Mouse (Mus musculus): ENCODE data around the gene Ankrd11. TPM values are rescaled to one million over a fixed set of nuclear protein-coding genes. Genes with fewer than 3 reads are reported as not detected.
"Not testable (repeated sequence)": the region's sequence is repeated elsewhere in the genome, so short reads cannot be mapped to it uniquely, and the experiment has no call there.

Gene Ankrd11
- polyA plus RNA-seq, 1 experiment from 2014 or later = 64.9 TPM

DNA sequence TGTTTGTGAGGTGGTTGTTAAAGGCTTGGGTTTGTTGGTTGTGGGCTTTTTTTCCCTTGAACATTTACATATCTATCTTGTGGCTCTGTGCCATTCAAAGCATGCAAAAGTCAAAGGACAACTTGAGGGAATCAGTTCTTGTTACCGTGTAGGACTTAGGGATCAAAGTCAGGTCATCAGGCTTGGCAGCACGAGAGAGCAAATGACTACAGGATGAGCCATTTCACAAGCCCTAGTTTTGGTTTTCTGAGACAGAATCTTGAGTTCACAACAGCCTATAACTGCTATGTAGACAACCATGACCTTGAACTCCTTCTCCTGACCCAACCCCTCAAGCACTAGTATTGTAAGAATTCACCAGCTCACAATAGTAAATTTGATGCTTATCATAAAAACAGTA is 3.7 kb downstream of the Ankrd11 start:
- no peak for ATAC-seq (ENCODE audit: low FRiP score, low read depth)
- 70% methylated on average over 2 of the region's 2 CpGs for WGBS
- no peaks in the 10 kb centered on the region for H3K27me3 ChIP-seq
- peaks cover 44% of the 10 kb centered on the region for H3K4me1 ChIP-seq
- no peaks in the 10 kb centered on the region for H3K36me3 ChIP-seq
- no peak overlapping the region for H3K4me2 ChIP-seq (replicated peaks)
- H3K9ac ChIP-seq (replicated peaks) = no peak overlapping the region
- no peak overlapping the region for H3K4me3 ChIP-seq
- no peak overlapping the region for H3K27ac ChIP-seq (replicated peaks)
- no peaks in the 10 kb centered on the region for H3K9me3 ChIP-seq

DNA sequence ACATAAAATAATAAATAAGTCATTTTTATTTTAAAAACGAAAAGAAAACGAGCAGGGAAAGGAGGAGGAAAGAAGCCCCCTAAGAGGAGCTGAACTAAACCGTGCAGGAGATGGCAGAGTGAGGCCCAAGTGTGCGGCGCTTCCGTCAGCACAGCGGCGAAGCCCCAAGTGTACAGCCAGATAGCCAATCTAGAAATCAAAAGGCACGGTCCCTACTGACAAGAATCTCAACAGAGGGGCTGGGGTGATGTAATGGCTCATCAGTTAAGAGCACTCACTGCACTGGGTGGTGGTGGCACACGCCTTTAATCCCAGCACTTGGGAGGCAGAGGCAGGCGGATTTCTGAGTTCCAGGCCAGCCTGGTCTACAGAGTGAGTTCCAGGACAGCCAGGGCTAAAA is 4.6 kb downstream of the Ankrd11 start:
- no peak for ATAC-seq (ENCODE audit: low FRiP score, low read depth)
- Histone ChIP-seq H3K36me3 (no peaks in the 10 kb centered on the region), H3K4me3 (no peak overlapping the region), H3K27ac (replicated peaks) (no peak overlapping the region), H3K9me3 (no peaks in the 10 kb centered on the region), H3K4me2 (replicated peaks) (no peak overlapping the region), H3K4me1 (peaks cover 41% of the 10 kb centered on the region), H3K9ac (replicated peaks) (no peak overlapping the region), H3K27me3 (no peaks in the 10 kb centered on the region)
- 84% methylated on average over 11 of the region's 11 CpGs for WGBS

DNA sequence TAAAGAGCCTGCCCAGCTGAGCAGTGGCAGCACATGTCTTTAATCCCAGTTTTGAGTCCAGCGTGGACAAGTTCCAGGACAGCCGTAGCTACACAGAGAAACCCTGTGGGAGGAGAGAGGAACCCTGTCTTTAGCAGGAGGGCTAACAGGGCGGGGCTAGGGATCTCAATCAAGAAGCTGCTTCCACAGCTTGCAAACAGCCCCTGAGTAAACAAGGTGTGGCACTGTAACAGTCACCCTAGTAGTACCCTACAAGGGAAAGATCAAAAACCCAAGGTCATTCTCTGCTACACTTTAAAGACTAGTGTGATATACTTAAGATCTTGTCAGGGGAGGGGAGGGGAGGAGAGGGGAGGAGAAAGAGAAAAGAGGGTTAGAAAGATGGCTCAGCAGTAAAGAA is 5.1 kb downstream of the Ankrd11 start:
- H3K9me3 ChIP-seq = no peaks in the 10 kb centered on the region
- no peaks in the 10 kb centered on the region for H3K27me3 ChIP-seq
- H3K36me3 ChIP-seq = no peaks in the 10 kb centered on the region
- no peak overlapping the region for H3K4me2 ChIP-seq (replicated peaks)
- H3K9ac ChIP-seq (replicated peaks) = no peak overlapping the region
- H3K4me1 ChIP-seq = peaks cover 42% of the 10 kb centered on the region
- 79% methylated on average over 3 of the region's 3 CpGs for WGBS
- no peak for ATAC-seq (ENCODE audit: low FRiP score, low read depth)
- H3K27ac ChIP-seq (replicated peaks) = no peak overlapping the region
- no peak overlapping the region for H3K4me3 ChIP-seq

DNA sequence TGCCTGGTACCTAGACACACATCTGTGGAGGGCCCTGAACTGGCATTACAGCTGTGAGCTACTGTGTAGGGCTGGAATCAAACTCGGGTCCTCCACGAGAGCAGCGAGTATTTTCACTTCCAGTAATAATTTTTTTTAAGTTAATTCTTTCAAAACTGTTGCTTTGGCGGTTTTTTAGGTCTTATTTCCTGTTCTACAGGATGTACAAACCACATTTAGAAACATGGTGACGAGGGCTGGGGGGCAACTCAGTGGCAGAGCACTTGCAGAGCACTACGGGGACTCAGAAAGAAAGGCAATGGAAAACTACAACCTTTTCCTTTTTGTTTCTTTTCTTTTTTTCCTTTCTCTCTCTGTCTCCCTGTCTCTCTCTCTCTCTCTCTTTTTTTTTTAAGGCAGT is 7.9 kb downstream of the Ankrd11 start:
- 92% methylated on average over 6 of the region's 6 CpGs for WGBS
- no peak for ATAC-seq (ENCODE audit: low FRiP score, low read depth)
- Histone ChIP-seq H3K9ac (replicated peaks) (no peak overlapping the region), H3K27ac (replicated peaks) (no peak overlapping the region), H3K9me3 (no peaks in the 10 kb centered on the region), H3K27me3 (no peaks in the 10 kb centered on the region), H3K4me3 (no peak overlapping the region), H3K4me1 (peaks cover 27% of the 10 kb centered on the region), H3K36me3 (no peaks in the 10 kb centered on the region), H3K4me2 (replicated peaks) (no peak overlapping the region)

DNA sequence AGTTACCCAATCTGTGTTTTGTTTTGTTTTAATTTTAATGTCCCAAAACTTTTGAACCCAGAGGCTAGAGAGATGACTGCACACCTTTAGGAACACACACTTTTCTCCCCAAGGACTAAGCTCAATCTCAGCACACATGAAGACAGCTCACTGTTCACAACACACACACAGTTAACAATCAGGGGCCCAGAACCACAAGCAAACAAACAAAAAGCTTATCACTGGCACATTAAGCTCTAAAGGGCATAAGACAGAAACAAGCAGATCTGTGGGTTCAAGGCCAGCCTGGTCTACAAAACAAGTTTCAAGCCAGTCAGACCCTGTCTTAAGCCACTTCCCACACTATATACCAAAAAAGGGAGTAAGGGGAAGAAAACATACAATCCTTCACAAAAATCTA is 8.6 kb downstream of the Ankrd11 start:
- Histone ChIP-seq H3K4me3 (no peak overlapping the region), H3K9ac (replicated peaks) (no peak overlapping the region), H3K9me3 (no peaks in the 10 kb centered on the region), H3K4me1 (peaks cover 21% of the 10 kb centered on the region), H3K4me2 (replicated peaks) (no peak overlapping the region), H3K27ac (replicated peaks) (no peak overlapping the region), H3K36me3 (no peaks in the 10 kb centered on the region), H3K27me3 (no peaks in the 10 kb centered on the region)
- no peak for ATAC-seq (ENCODE audit: low FRiP score, low read depth)

DNA sequence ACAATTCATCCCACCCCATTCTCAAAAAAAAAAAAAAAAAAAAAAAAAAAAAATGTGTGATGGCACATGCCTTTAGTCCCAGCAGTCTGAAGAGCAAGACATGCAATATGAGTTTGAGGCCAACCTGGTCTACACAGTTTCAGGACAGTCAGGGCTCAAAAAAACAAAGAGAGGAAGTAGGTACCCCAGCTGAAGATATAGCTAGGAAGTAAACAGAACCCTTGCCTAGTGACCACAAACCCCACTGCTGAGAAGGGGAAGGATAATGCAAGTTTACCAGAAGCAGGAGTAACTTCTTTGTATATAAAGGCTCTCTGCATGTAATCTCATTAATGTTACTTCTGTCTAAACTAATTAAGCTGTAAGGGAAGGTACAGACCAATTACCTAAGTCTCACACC is 9.3 kb downstream of the Ankrd11 start:
- no peaks in the 10 kb centered on the region for H3K27me3 ChIP-seq

DNA sequence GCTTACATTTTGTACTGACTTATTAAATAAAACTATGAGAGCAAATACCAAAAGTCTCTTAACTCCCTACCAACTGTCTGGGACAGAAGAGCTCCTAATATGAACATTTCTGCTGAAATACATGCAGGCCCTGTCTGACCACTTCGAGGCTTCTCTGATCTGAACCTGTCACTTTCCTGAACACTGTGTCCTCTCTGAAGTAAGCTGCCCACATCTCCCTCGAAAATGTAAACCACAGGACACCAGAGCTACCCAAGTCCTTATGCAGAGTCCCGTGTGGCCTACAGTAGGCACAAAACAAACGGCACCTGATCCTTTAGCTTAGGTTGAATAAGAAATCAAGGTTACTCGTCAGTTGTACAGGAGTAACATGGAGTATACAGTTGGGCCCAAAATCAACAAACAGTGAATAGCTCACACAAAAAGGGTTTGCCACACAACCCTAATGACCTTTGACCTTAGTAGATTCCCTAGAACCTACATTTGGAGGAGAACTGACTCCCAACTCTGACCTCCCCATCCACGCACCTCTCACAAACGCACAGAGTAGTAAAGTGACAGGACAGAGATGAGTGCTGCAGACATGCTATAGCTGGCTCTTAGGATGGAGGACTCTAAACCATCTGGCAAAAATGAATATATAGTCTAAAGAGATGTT is 10.6 kb downstream of the Ankrd11 start:
- Histone ChIP-seq H3K4me3 (no peak overlapping the region), H3K9ac (replicated peaks) (no peak overlapping the region), H3K36me3 (no peaks in the 10 kb centered on the region), H3K4me2 (replicated peaks) (no peak overlapping the region), H3K4me1 (peaks cover 11% of the 10 kb centered on the region), H3K27me3 (no peaks in the 10 kb centered on the region), H3K27ac (replicated peaks) (no peak overlapping the region), H3K9me3 (no peaks in the 10 kb centered on the region)
- 89% methylated on average over 7 of the region's 7 CpGs for WGBS
- ATAC-seq (ENCODE audit: low FRiP score, low read depth) = no peak

More for the DNA sequence above, 9.3 kb downstream of the Ankrd11 start:
- H3K4me2 ChIP-seq (replicated peaks) = no peak overlapping the region
- peaks cover 18% of the 10 kb centered on the region for H3K4me1 ChIP-seq
- no peaks in the 10 kb centered on the region for H3K9me3 ChIP-seq
- no peak overlapping the region for H3K9ac ChIP-seq (replicated peaks)
- no peaks in the 10 kb centered on the region for H3K36me3 ChIP-seq
- ATAC-seq (ENCODE audit: low FRiP score, low read depth) = no peak
- no peak overlapping the region for H3K27ac ChIP-seq (replicated peaks)
- no peak overlapping the region for H3K4me3 ChIP-seq

DNA sequence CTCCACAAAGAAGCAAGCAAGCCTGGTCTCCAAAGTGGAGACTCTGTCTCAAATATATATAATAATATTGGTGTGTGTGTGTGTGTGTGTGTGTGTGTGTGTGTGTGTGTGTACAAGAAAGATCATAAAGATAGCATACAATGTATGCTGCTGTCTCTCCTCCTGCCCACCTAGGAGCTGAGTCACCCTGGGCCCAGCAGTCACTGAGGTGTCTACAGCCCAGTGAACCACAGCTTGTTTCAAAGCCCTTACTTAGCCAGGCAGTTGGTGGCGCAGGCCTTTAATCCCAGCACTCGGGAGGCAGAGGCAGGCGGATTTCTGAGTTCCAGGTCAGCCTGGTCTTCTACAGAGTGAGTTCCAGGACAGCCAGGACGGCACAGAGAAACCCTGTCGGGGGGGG is 12.0 kb downstream of the Ankrd11 start:
- not testable (repeated sequence) for H3K36me3 ChIP-seq; H3K9me3 ChIP-seq; H3K4me2 ChIP-seq (replicated peaks); ATAC-seq (ENCODE audit: low FRiP score, low read depth); H3K9ac ChIP-seq (replicated peaks); H3K4me3 ChIP-seq; H3K27ac ChIP-seq (replicated peaks); H3K27me3 ChIP-seq; H3K4me1 ChIP-seq
- WGBS = 78% methylated on average over 5 of the region's 5 CpGs

DNA sequence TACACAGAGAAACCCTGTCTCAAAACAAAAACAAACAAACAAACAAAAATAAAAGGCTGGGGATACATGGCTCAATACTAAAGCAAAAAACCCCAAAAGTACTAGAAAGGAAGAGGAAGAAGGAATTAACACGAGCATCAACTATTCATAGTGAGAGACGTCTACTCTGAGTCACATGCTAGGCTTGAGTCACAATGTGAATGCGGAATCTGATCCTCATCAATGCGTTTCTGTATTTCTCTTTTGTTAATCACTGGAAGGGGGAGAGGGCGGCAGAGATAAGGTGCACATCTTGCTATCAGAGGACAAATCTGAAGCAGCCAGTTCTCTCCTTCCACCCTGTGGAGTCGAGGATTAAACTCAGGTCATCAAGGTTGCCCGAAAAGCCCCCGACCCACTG is 14.3 kb downstream of the Ankrd11 start:
- Histone ChIP-seq H3K9ac (replicated peaks) (no peak overlapping the region), H3K9me3 (no peaks in the 10 kb centered on the region), H3K27me3 (no peaks in the 10 kb centered on the region), H3K36me3 (0 out of 2 replicates have a peak, but pooled peaks cover 3% of the 10 kb centered on the region), H3K27ac (replicated peaks) (no peak overlapping the region), H3K4me1 (0 out of 2 replicates have a peak, but pooled peaks cover 4% of the 10 kb centered on the region), H3K4me3 (no peak overlapping the region), H3K4me2 (replicated peaks) (no peak overlapping the region)
- ATAC-seq (ENCODE audit: low FRiP score, low read depth) = no peak
- 94% methylated on average over 8 of the region's 8 CpGs for WGBS

DNA sequence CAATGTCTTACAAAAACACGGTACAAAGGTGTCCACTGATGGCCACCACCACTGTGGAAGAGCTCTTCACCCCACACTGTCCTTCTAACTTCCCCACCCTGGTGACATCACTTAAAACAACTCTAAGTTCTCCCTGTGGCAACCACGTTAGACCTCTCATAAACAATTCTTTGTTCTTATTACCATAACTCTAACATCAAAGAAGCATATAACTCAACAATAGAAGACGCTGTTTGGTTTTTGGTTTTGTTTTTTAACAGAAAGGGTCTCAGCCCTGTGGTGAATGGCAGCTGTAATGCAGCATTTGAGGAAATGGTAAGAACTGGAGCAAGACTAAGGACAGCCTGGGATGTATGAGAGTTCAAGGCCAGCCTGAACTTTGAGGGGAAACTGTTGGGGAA is 16.1 kb downstream of the Ankrd11 start:
- WGBS = 96% methylated on average over 3 of the region's 3 CpGs
- Histone ChIP-seq H3K36me3 (0 out of 2 replicates have a peak, but pooled peaks cover 3% of the 10 kb centered on the region), H3K9ac (replicated peaks) (no peak overlapping the region), H3K4me1 (peaks cover 6% of the 10 kb centered on the region), H3K4me2 (replicated peaks) (no peak overlapping the region), H3K27me3 (no peaks in the 10 kb centered on the region), H3K27ac (replicated peaks) (no peak overlapping the region), H3K9me3 (no peaks in the 10 kb centered on the region), H3K4me3 (no peak overlapping the region)
- no peak for ATAC-seq (ENCODE audit: low FRiP score, low read depth)

DNA sequence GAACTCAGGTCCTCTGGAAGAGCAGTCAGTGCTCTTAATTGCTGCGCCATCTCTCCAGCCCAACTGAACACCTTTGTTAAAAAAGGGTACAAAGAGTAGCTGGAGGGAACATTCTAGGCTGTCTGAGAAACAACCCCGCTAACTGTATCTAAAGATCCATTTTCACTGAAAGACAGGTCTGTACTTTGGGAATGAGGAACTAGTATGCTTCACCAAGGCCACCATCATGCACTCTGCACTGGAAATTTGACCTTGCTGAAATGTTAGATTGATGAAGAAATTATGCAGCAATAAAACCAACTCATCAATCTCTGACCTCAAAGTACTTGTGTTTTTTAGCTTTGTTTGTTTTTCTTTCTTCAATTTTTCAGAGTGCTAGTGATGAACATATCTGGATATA is 17.9 kb downstream of the Ankrd11 start:
- H3K4me1 ChIP-seq = peaks cover 9% of the 10 kb centered on the region
- WGBS = 95% methylated on average over 2 of the region's 2 CpGs
- H3K36me3 ChIP-seq = 0 out of 2 replicates have a peak, but pooled peaks cover 3% of the 10 kb centered on the region
- no peaks in the 10 kb centered on the region for H3K9me3 ChIP-seq
- H3K4me3 ChIP-seq = no peak overlapping the region
- no peak overlapping the region for H3K27ac ChIP-seq (replicated peaks)
- ATAC-seq (ENCODE audit: low FRiP score, low read depth) = no peak
- no peaks in the 10 kb centered on the region for H3K27me3 ChIP-seq
- H3K4me2 ChIP-seq (replicated peaks) = no peak overlapping the region
- no peak overlapping the region for H3K9ac ChIP-seq (replicated peaks)

DNA sequence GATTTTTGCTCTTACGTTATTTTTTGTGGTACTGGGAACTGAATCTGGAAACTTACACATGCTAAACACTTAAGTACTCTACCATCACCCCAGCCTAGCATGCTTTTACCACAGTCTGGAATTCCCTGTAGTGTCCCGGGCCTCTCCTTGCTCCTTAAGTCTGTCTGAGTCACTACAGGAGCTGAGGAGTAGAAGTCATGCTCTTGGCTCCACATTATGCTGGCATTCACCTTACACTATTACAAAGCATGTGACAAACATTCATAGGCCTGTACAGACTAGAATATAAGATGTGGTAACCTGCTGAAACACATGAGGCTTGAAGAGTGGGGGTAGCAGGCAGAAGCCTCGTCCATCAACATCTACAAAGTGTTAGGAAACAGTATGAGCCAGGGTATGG is 19.4 kb downstream of the Ankrd11 start:
- H3K27ac ChIP-seq (replicated peaks) = no peak overlapping the region
- no peaks in the 10 kb centered on the region for H3K9me3 ChIP-seq
- H3K4me1 ChIP-seq = peaks cover 19% of the 10 kb centered on the region
- 0 out of 2 replicates have a peak, but pooled peaks cover 3% of the 10 kb centered on the region for H3K36me3 ChIP-seq
- no peak overlapping the region for H3K9ac ChIP-seq (replicated peaks)
- H3K4me3 ChIP-seq = no peak overlapping the region
- WGBS = 89% methylated on average over 3 of the region's 3 CpGs
- H3K27me3 ChIP-seq = no peaks in the 10 kb centered on the region
- no peak for ATAC-seq (ENCODE audit: low FRiP score, low read depth)
- no peak overlapping the region for H3K4me2 ChIP-seq (replicated peaks)

DNA sequence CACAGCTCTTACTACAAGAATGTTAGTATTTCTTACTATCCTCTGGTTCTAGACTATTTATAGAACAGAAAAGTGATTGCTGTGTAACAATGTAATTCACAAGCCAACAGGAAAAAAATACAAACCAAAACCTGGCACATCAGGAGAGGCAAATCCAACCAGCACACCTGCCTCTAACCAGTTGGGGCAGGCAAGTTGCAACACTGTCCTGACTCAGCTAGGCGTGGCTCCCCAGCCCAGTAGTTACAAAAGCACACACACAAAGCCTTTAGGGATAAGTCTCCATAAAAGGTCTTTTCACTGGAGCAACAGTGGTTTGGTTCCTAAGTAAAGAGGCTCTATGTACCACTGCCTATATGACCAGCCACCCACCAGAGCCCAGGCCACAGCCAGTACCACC is 20.8 kb downstream of the Ankrd11 start:
- 73% methylated on average over 1 of the region's 1 CpGs for WGBS
- H3K27ac ChIP-seq (replicated peaks) = no peak overlapping the region

More for the DNA sequence above, 20.8 kb downstream of the Ankrd11 start:
- Histone ChIP-seq H3K9me3 (no peaks in the 10 kb centered on the region), H3K27me3 (no peaks in the 10 kb centered on the region), H3K36me3 (0 out of 2 replicates have a peak, but pooled peaks cover 3% of the 10 kb centered on the region), H3K4me1 (peaks cover 19% of the 10 kb centered on the region), H3K4me2 (replicated peaks) (no peak overlapping the region), H3K4me3 (no peak overlapping the region), H3K9ac (replicated peaks) (no peak overlapping the region)
- ATAC-seq (ENCODE audit: low FRiP score, low read depth) = no peak
